Mouse (Mus musculus) midbrain, embryonic 14.5 days (tissue): ENCODE measurements at regions not wholly inside any gene's neighbourhood (a gene's known extent, or its start where the extent isn't known, plus 50 kb on each side); places are given as distances from the start of the nearest gene placed in this dataset.

Experiments used
- ATAC-seq: fragments of 200-750 bp; cut with Nextera tagmentation; 2 replicates; pipeline ENCODE4 v1.8.0; 2017; ENCODE audit warnings: moderate number of reproducible peaks, moderate library complexity; ENCODE audit not compliant: low FRiP score, low TSS enrichment
- DNase-seq: peaks from one replicate; pipeline ENCODE4 v3.0.0-alpha.2; 2015
- H3K27ac ChIP-seq: fragments of 300-500 bp; sonication (generic); replicated peaks from 2 replicates; pipeline ENCODE4 v1.5.1; 2014; ENCODE audit warnings: mild to moderate bottlenecking, low read depth, low read length, moderate library complexity
- H3K27me3 ChIP-seq: fragments of 300-500 bp; sonication (generic); 2 replicates; pipeline ENCODE4 v1.6.1; 2014; ENCODE audit warnings: low read length, control low read depth, mixed read lengths; ENCODE audit not compliant: control insufficient read depth, insufficient read depth
- H3K36me3 ChIP-seq: fragments of 300-500 bp; sonication (generic); 2 replicates; pipeline ENCODE4 v1.6.1; 2014; ENCODE audit warnings: low read length, control low read depth; ENCODE audit not compliant: control insufficient read depth, insufficient read depth
- H3K4me1 ChIP-seq: fragments of 300-500 bp; sonication (generic); 2 replicates; pipeline ENCODE4 v1.6.1; 2014; ENCODE audit warnings: mild to moderate bottlenecking, antibody characterized with exemption, low read length, control low read depth; ENCODE audit not compliant: control insufficient read depth, insufficient read depth
- H3K4me2 ChIP-seq: fragments of 300-500 bp; sonication (generic); 2 replicates; pipeline ENCODE4 v1.6.1; 2014; ENCODE audit warnings: mild to moderate bottlenecking, low read length, moderate library complexity
- H3K4me3 ChIP-seq: fragments of 300-500 bp; sonication (generic); replicated peaks from 2 replicates; pipeline ENCODE4 v1.5.1; 2014; ENCODE audit warnings: low read depth, low read length
- H3K9ac ChIP-seq: fragments of 300-500 bp; sonication (generic); replicated peaks from 2 replicates; pipeline ENCODE4 v1.6.1; 2014; ENCODE audit warnings: mild to moderate bottlenecking, low read length, moderate library complexity
- H3K9me3 ChIP-seq: fragments of 300-500 bp; sonication (generic); 2 replicates; pipeline ENCODE4 v1.6.1; 2016; ENCODE audit warnings: low read length, control low read depth, mixed read lengths; ENCODE audit not compliant: control insufficient read depth
- WGBS: fragments of 180-500 bp; shearing (Covaris S2); extraction: QIAGEN DNeasy Blood & Tissue Kit; methylation state at CpG from one replicate; pipeline ENCODE4 v1.1.7; 2014; 5-methylcytosine and 5-hydroxymethylcytosine counted together

- Histone ChIP-seq H3K9me3 (no peaks in the 10 kb centered on the region), H3K9ac (no peak overlapping the region), H3K27ac (no peak overlapping the region), H3K4me3 (no peak overlapping the region), H3K27me3 (no peaks in the 10 kb centered on the region), H3K4me2 (no peak overlapping the region), H3K36me3 (no peaks in the 10 kb centered on the region), H3K4me1 (no peaks in the 10 kb centered on the region)
- DNase-seq = no peak
- WGBS = 87% methylated on average over 2 of the region's 2 CpGs
- ATAC-seq = no peak
Measured at GRCm38 (mm10) chr1:98303166-98303565, 117.8 kb upstream of the Slco6d1 start.

GRCm38 (mm10) chr1:98306363-98306762 is 114.6 kb upstream of the Slco6d1 start:
- no peaks in the 10 kb centered on the region for H3K9me3 ChIP-seq
- no peak overlapping the region for H3K9ac ChIP-seq
- no peaks in the 10 kb centered on the region for H3K36me3 ChIP-seq
- no peak overlapping the region for H3K4me3 ChIP-seq
- H3K27ac ChIP-seq = no peak overlapping the region
- no peaks in the 10 kb centered on the region for H3K27me3 ChIP-seq
- H3K4me1 ChIP-seq = no peaks in the 10 kb centered on the region
- WGBS = 71% methylated on average over 1 of the region's 1 CpGs
- H3K4me2 ChIP-seq = no peak overlapping the region
- ATAC-seq = no peak
- no peak for DNase-seq

- H3K4me3 ChIP-seq = no peak overlapping the region
- DNase-seq (no peak), ATAC-seq (no peak; the same call in 1 of the 2 replicates)
- no peak overlapping the region for H3K4me2 ChIP-seq
- no peaks in the 10 kb centered on the region for H3K4me1 ChIP-seq
- WGBS = 95% methylated on average over 2 of the region's 2 CpGs
- H3K36me3 ChIP-seq = no peaks in the 10 kb centered on the region
- no peak overlapping the region for H3K9ac ChIP-seq
- H3K9me3 ChIP-seq = no peaks in the 10 kb centered on the region
- no peak overlapping the region for H3K27ac ChIP-seq
- no peaks in the 10 kb centered on the region for H3K27me3 ChIP-seq
Measured at GRCm38 (mm10) chr1:98307519-98307918, 113.4 kb upstream of the Slco6d1 start.

- Histone ChIP-seq H3K9ac (no peak overlapping the region), H3K36me3 (no peaks in the 10 kb centered on the region), H3K27ac (no peak overlapping the region), H3K9me3 (no peaks in the 10 kb centered on the region), H3K4me2 (no peak overlapping the region), H3K4me1 (no peaks in the 10 kb centered on the region), H3K4me3 (no peak overlapping the region), H3K27me3 (no peaks in the 10 kb centered on the region)
- DNase-seq (no peak), ATAC-seq (no peak)
- WGBS = 86% methylated on average over 1 of the region's 1 CpGs
Measured at GRCm38 (mm10) chr1:98309894-98310293, 111.0 kb upstream of the Slco6d1 start.

- Histone ChIP-seq H3K9me3 (no peaks in the 10 kb centered on the region), H3K4me3 (no peak overlapping the region), H3K4me1 (no peaks in the 10 kb centered on the region), H3K36me3 (no peaks in the 10 kb centered on the region), H3K9ac (no peak overlapping the region), H3K27me3 (no peaks in the 10 kb centered on the region), H3K27ac (no peak overlapping the region), H3K4me2 (no peak overlapping the region)
- DNase-seq = peak; percentile 93
- peak; percentile 72; the same call in 1 of the 2 replicates for ATAC-seq
- WGBS = 27% methylated on average over 4 of the region's 4 CpGs
Measured at GRCm38 (mm10) chr1:98350095-98350549, 70.8 kb upstream of the Slco6d1 start.

GRCm38 (mm10) chr1:98350725-98351124 is 70.2 kb upstream of the Slco6d1 start:
- no peaks in the 10 kb centered on the region for H3K4me1 ChIP-seq
- DNase-seq (no peak), ATAC-seq (no peak)
- no peaks in the 10 kb centered on the region for H3K36me3 ChIP-seq
- H3K27me3 ChIP-seq = no peaks in the 10 kb centered on the region
- H3K9me3 ChIP-seq = no peaks in the 10 kb centered on the region
- H3K9ac ChIP-seq = no peak overlapping the region
- no peak overlapping the region for H3K4me3 ChIP-seq
- 77% methylated on average over 2 of the region's 2 CpGs for WGBS
- no peak overlapping the region for H3K27ac ChIP-seq
- no peak overlapping the region for H3K4me2 ChIP-seq

- no peaks in the 10 kb centered on the region for H3K36me3 ChIP-seq
- DNase-seq (no peak), ATAC-seq (peak; percentile 48; the same call in 1 of the 2 replicates)
- no peaks in the 10 kb centered on the region for H3K27me3 ChIP-seq
- H3K4me2 ChIP-seq = no peak overlapping the region
- H3K27ac ChIP-seq = no peak overlapping the region
- WGBS = 87% methylated on average over 2 of the region's 2 CpGs
- no peak overlapping the region for H3K4me3 ChIP-seq
- H3K9me3 ChIP-seq = no peaks in the 10 kb centered on the region
- H3K9ac ChIP-seq = no peak overlapping the region
- no peaks in the 10 kb centered on the region for H3K4me1 ChIP-seq
Measured at GRCm38 (mm10) chr1:98351530-98351929, 69.4 kb upstream of the Slco6d1 start.
